Mouse (Mus musculus) fibroblast of lung, adult 2 months (primary cell): Measurements from ENCODE around the gene Lyl1.

Source experiments
- DNase-seq: peaks from one replicate; pipeline ENCODE4 v3.0.0-alpha.2; 2011; ENCODE audit warnings: low read depth

Lyl1 gene

GRCm38 (mm10) chr8:84722850-84723570 lies 21.8 kb downstream of the Lyl1 start, which contains the start of gene G430095P16Rik:
Gene G430095P16Rik, plus strand, starts transcription at chr8:84723007.
- DNase-seq, result peak; percentile 76

GRCm38 (mm10) chr8:84723571-84723900 lies 22.3 kb downstream of the Lyl1 start:
- no peak for DNase-seq

- DNase-seq, result no peak
These were observed 23.4 kb downstream of the Lyl1 start for GRCm38 (mm10) chr8:84724683-84725082.

DNA sequence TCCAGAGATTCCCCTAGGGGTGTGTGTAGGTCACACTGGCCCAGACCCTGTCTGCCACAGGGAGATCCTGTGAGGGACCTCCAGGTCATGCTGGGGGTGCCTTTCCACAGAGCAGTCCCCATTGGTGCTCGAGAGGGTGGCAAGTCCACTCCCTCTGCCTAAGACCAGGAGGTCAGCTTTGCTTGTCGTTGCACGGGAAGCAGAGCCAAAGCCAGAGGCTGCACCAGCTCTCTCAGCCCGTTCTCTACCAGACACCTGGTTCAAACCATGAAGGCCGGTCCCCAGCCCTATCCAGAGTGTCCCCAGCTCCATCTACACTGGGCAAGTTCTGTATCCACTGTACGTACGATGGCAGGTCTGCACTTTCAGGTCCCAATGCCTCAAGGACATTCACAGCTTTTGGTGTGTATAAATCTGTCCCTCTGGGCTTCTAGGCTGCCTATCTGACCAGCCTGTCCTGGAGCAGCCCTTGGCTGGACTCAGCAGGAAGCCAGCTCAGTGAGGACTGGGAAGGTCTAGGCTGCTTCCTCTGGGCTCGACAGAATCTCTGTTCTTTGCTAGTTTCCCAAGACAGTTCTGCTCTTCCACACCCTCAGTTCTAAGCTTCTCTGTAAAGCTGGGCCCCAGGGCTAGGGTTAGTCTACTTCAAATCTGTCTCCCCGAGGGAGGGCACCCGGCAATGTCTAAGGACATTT lies 24.1 kb downstream of the Lyl1 start:
- no peak for DNase-seq

- peak; percentile 90 for DNase-seq
These were observed 24.6 kb downstream of the Lyl1 start for GRCm38 (mm10) chr8:84725941-84726259.

GRCm38 (mm10) chr8:84728474-84728873 lies 27.2 kb downstream of the Lyl1 start:
- DNase-seq, result no peak

GRCm38 (mm10) chr8:84729921-84730362 lies 28.7 kb downstream of the Lyl1 start:
- no peak for DNase-seq

DNA sequence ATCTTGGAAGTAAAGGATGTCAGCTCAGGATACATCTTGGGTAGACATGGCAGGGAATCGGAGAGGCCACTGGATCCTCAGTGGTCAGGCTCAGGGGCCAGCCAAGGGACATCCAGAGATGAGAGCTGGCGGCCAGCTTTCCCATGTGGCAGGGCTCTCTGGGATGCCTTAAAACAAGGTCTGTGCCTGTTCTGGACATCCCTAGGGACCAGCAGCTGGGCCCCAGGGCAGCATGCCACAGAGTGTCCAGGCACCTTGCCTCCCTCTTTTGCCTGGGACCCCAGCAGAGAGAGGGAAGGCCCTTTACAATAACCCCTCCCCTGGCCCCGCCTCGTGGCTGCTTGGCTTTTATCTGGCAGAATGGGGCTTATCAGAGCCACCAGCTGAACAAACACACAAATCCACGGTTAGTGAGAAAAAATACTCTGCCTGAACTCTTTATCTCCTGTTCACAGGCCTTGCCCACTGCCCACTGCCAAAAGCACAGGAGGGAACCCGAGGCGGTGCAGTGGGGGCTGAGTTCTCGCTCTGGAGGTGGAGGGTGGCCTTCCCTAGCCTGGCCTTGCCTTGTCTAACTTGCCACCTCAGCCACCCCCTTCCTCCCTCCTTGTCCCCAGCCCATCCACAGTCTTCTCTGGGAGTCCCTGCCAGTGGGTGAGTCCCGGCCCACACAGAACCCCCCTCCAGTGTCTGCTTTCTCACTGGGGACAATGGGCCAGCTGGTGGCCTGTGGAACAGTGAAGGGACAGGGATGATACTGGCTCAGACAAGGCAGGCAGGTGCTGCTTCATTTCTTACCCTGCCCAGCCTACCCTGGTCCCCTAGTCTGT lies 29.5 kb downstream of the Lyl1 start:
- DNase-seq, result no peak

- no peak for DNase-seq
These were observed 30.3 kb downstream of the Lyl1 start for GRCm38 (mm10) chr8:84731371-84732177.

GRCm38 (mm10) chr8:84732545-84732944 lies 31.3 kb downstream of the Lyl1 start:
- no peak for DNase-seq

- no peak for DNase-seq
These were observed 31.7 kb downstream of the Lyl1 start for GRCm38 (mm10) chr8:84732996-84733395.

- no peak for DNase-seq
These were observed 32.7 kb downstream of the Lyl1 start for GRCm38 (mm10) chr8:84733959-84734358.

- DNase-seq, result no peak
These were observed 33.4 kb downstream of the Lyl1 start for GRCm38 (mm10) chr8:84734680-84735079.

- DNase-seq, result no peak
These were observed 34.3 kb downstream of the Lyl1 start for GRCm38 (mm10) chr8:84735597-84735996.

DNA sequence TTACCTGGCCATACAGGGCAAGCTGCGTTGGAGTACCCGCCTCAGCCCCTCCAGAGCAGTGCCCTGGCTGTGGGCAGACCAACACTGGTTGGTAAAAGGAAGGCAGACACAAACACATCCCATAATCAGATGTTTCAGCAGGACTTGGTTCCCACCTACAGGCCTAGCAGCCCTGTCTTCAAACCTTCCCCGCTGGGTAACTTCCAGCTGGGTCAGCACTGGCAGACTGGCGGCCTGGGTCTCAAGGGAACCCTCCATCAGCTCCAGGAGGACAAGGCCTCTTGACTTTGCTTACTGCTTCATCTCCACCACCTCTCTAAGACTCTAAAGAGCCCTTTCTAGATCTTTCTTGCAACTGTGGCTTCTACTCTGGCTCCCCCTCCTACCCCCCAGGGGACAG lies 35.3 kb downstream of the Lyl1 start:
- DNase-seq, result no peak

DNA sequence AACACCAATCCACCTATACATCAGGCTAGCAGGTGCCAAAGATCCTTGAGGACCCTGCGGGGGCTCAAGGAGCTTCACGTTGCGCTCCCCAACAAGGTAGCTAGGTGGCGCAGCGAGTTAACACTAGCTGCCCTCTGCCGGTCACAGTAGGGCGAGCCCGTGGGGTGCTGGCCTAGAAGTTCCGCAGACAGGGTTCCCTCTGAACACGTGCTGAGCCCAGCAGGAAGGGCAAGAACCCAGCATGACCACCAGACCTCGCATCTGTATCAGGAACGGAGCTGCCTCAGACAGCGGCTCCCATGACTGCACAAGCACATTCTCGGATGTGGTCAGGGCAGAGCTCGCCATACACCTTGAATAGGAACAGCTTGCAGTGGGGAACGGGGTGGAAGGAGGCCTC lies 36.4 kb downstream of the Lyl1 start:
- DNase-seq, result peak; percentile 90

DNA sequence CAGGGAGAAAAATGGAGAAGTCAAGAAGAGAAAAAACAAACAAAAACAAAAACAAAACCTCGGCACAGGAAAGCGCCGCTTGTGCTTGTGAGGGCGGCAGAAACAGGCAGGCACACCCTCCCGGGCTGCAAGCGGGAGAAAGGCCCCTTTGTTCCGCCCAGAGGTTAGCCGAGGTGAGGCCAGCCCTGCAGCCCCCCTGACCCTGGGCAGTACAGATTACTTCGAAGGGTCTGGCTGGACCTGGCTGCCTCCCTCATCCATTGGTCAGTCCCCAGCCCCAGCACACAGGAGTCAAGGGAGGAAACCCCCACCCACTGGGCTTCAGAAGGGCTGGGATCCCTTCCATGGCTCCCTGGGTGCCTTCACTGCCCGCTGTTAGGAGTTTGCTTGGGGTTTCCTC lies 37.0 kb downstream of the Lyl1 start:
- DNase-seq, result no peak

GRCm38 (mm10) chr8:84738715-84739400 lies 37.6 kb downstream of the Lyl1 start:
- no peak for DNase-seq

GRCm38 (mm10) chr8:84739401-84739742 lies 38.1 kb downstream of the Lyl1 start:
- DNase-seq, result no peak

GRCm38 (mm10) chr8:84740895-84741843 lies 39.9 kb downstream of the Lyl1 start:
- no peak for DNase-seq
